Mouse (Mus musculus): ENCODE data around the gene Lama1.
"Not testable (repeated sequence)": the region's sequence is repeated elsewhere in the genome, so short reads cannot be mapped to it uniquely, and the experiment has no call there.

The Lama1 gene

GRCm38 (mm10) chr17:67837351-67838090, 140.5 kb downstream of the Lama1 start:
- DNase-seq (ENCODE audit: low read depth in 2 of 2, low spot score in 2 of 2) = no peak

GRCm38 (mm10) chr17:67838948-67839347, 141.9 kb downstream of the Lama1 start:
- no peak for DNase-seq (ENCODE audit: low read depth in 2 of 2, low spot score in 2 of 2)

GRCm38 (mm10) chr17:67841494-67841893, 144.4 kb downstream of the Lama1 start:
- not testable (repeated sequence) for DNase-seq (ENCODE audit: low read depth in 2 of 2, low spot score in 2 of 2)

GRCm38 (mm10) chr17:67861080-67861630, 164.1 kb downstream of the Lama1 start:
- no peak for DNase-seq (ENCODE audit: low read depth in 2 of 2, low spot score in 2 of 2)

GRCm38 (mm10) chr17:67861744-67862535, 164.9 kb downstream of the Lama1 start:
- no peak for DNase-seq (ENCODE audit: low read depth in 2 of 2, low spot score in 2 of 2)

GRCm38 (mm10) chr17:67864363-67864762, 167.3 kb downstream of the Lama1 start:
- no peak for DNase-seq (ENCODE audit: low read depth in 2 of 2, low spot score in 2 of 2)

- no peak for DNase-seq (ENCODE audit: low read depth in 2 of 2, low spot score in 2 of 2)
Measured at GRCm38 (mm10) chr17:67864912-67865311, 167.9 kb downstream of the Lama1 start.

- DNase-seq (ENCODE audit: low read depth in 2 of 2, low spot score in 2 of 2) = no peak
Measured at GRCm38 (mm10) chr17:67866026-67866425, 169.0 kb downstream of the Lama1 start.

GRCm38 (mm10) chr17:67866541-67867241, 169.6 kb downstream of the Lama1 start:
- no peak for DNase-seq (ENCODE audit: low read depth in 2 of 2, low spot score in 2 of 2)

GRCm38 (mm10) chr17:67869731-67870601, 172.9 kb downstream of the Lama1 start:
- no peak for DNase-seq (ENCODE audit: low read depth in 2 of 2, low spot score in 2 of 2)

Data from CD8-positive naive resting alpha-beta T cell, adult 2 months (primary cell).